Mouse (Mus musculus) adrenal gland, postnatal 14 days (tissue): ENCODE data around the gene Taok1. TPM values are rescaled to one million over a fixed set of nuclear protein-coding genes. Genes with fewer than 3 reads are reported as not detected.
"Not testable (repeated sequence)": the region's sequence is repeated elsewhere in the genome, so short reads cannot be mapped to it uniquely, and the experiment has no call there.

Experiments used
- DNase-seq: peaks from one replicate; pipeline ENCODE4 v3.0.0; 2021; ENCODE audit warnings: mixed read lengths
- long read RNA-seq, 2 experiments: library from polyadenylated mRNA; stranded (forward); transcript quantifications; one replicate each; pipeline ENCODE4 v2.0.0; 2021
- total RNA-seq: library from RNA; stranded (reverse); gene quantifications from 2 replicates; pipeline ENCODE4 v1.2.3, GENCODE M21; 2021

The Taok1 gene
- total RNA-seq, result 53.6 and 53.7 TPM in 2 replicates
- long read RNA-seq, experiment 1, full-length matches to known transcripts, result 2 of 8 reads
- long read RNA-seq, experiment 1, partial matches to known transcripts, result 2 of 8 reads
- long read RNA-seq, experiment 1, other reads (novel, unspliced or antisense), result 4 of 8 reads
- long read RNA-seq, experiment 2, partial matches to known transcripts, result 1 of 8 reads
- long read RNA-seq, experiment 2, other reads (novel, unspliced or antisense), result 7 of 8 reads

- peak; percentile 98 for DNase-seq
Observed at GRCm38 (mm10) chr11:77607538-77608455, at the start of gene Taok1. Gene Taok1 (minus strand): TSS chr11:77607815.

- DNase-seq, result not testable (repeated sequence)
Observed at GRCm38 (mm10) chr11:77653406-77654190, 46.0 kb upstream of the Taok1 start.

- DNase-seq, result no peak
Observed at GRCm38 (mm10) chr11:77652484-77652883, 44.9 kb upstream of the Taok1 start.

- peak; percentile 41 for DNase-seq
Observed at GRCm38 (mm10) chr11:77648878-77649277, 41.3 kb upstream of the Taok1 start.

- DNase-seq, result peak; percentile 37
Observed at GRCm38 (mm10) chr11:77645481-77645880, 37.9 kb upstream of the Taok1 start.

- DNase-seq, result no peak
Observed at GRCm38 (mm10) chr11:77641390-77641789, 33.8 kb upstream of the Taok1 start.

GRCm38 (mm10) chr11:77630257-77630670, 22.6 kb upstream of the Taok1 start:
- DNase-seq, result peak; percentile 84

- no peak for DNase-seq
Observed at GRCm38 (mm10) chr11:77629476-77629875, 21.9 kb upstream of the Taok1 start.

GRCm38 (mm10) chr11:77626596-77627535, 19.3 kb upstream of the Taok1 start:
- no peak for DNase-seq

- peak; percentile 32 for DNase-seq
Observed at GRCm38 (mm10) chr11:77625061-77625855, 17.6 kb upstream of the Taok1 start.

GRCm38 (mm10) chr11:77624441-77625060, 16.9 kb upstream of the Taok1 start:
- DNase-seq, result peak; percentile 68

- DNase-seq, result no peak
Observed at GRCm38 (mm10) chr11:77624002-77624401, 16.4 kb upstream of the Taok1 start.

GRCm38 (mm10) chr11:77621902-77622535, 14.4 kb upstream of the Taok1 start:
- no peak for DNase-seq

- no peak for DNase-seq
Observed at GRCm38 (mm10) chr11:77615084-77615624, 7.5 kb upstream of the Taok1 start.

GRCm38 (mm10) chr11:77606835-77607537, 629 bp downstream of the Taok1 start:
- DNase-seq, result peak; percentile 62

GRCm38 (mm10) chr11:77606469-77606834, 1.2 kb downstream of the Taok1 start:
- DNase-seq, result no peak

GRCm38 (mm10) chr11:77597266-77597665, 10.3 kb downstream of the Taok1 start:
- DNase-seq, result no peak

GRCm38 (mm10) chr11:77591388-77591787, 16.2 kb downstream of the Taok1 start:
- DNase-seq, result no peak

- DNase-seq, result no peak
Observed at GRCm38 (mm10) chr11:77590801-77591200, 16.8 kb downstream of the Taok1 start.
